Mouse (Mus musculus) heart, embryonic 15.5 days (tissue): ENCODE measurements around the gene Meaf6. TPM values are rescaled to one million over a fixed set of nuclear protein-coding genes. Genes with fewer than 3 reads are reported as not detected.

Experiments used
- ATAC-seq: fragments of 200-750 bp; cut with Nextera tagmentation; replicated peaks from 2 replicates; pipeline ENCODE4 v1.8.0; 2017; ENCODE audit warnings: low read depth, moderate TSS enrichment; ENCODE audit not compliant: insufficient number of reproducible peaks, insufficient read depth, low FRiP score
- H3K27ac ChIP-seq: fragments of 300-500 bp; sonication (generic); 2 replicates; pipeline ENCODE4 v1.5.1; 2015; ENCODE audit warnings: mild to moderate bottlenecking, inconsistent platforms
- H3K27me3 ChIP-seq: fragments of 300-500 bp; sonication (generic); 2 replicates; pipeline ENCODE4 v1.6.1; 2015; ENCODE audit warnings: inconsistent platforms
- H3K36me3 ChIP-seq: fragments of 300-500 bp; sonication (generic); 2 replicates; pipeline ENCODE4 v1.6.1; 2015; ENCODE audit warnings: mild to moderate bottlenecking, inconsistent platforms
- H3K4me1 ChIP-seq: fragments of 300-500 bp; sonication (generic); replicated peaks from 2 replicates; pipeline ENCODE4 v1.6.1; 2015; ENCODE audit warnings: inconsistent platforms
- H3K4me2 ChIP-seq: fragments of 300-500 bp; sonication (generic); 2 replicates; pipeline ENCODE4 v1.6.1; 2015; ENCODE audit warnings: inconsistent platforms, mild to moderate bottlenecking, moderate library complexity
- H3K4me3 ChIP-seq: fragments of 300-500 bp; sonication (generic); 2 replicates; pipeline ENCODE4 v1.5.1; 2015; ENCODE audit warnings: mild to moderate bottlenecking, inconsistent platforms
- H3K9ac ChIP-seq: fragments of 300-500 bp; sonication (generic); 2 replicates; pipeline ENCODE4 v1.6.1; 2015; ENCODE audit warnings: mild to moderate bottlenecking, inconsistent platforms
- H3K9me3 ChIP-seq: fragments of 300-500 bp; sonication (generic); replicated peaks from 2 replicates; pipeline ENCODE4 v1.6.1; 2016; ENCODE audit warnings: inconsistent platforms
- WGBS: fragments of 180-500 bp; shearing (Covaris S2); methylation state at CpG from one replicate; pipeline ENCODE4 v1.1.7; 2015; ENCODE audit warnings: mixed read lengths; 5-methylcytosine and 5-hydroxymethylcytosine counted together
- polyA plus RNA-seq: library from polyadenylated mRNA; unstranded; fragments of >200 nt; fragmentation: Nextera tagmentation; extraction: Ambion mirVana; gene quantifications from 2 replicates; pipeline ENCODE4 v1.2.1, GENCODE M21; 2015

Gene Meaf6
- polyA plus RNA-seq, 1 experiment from 2014 or later, result 38.0 TPM

GRCm38 (mm10) chr4:125116090-125116861 is 31.3 kb downstream of the Meaf6 start:
- no peak for ATAC-seq
- WGBS, result 52% methylated on average over 9 of the region's 9 CpGs

GRCm38 (mm10) chr4:125116929-125117328 is 32.0 kb downstream of the Meaf6 start:
- Histone ChIP-seq H3K27me3 (no peaks in the 10 kb centered on the region), H3K36me3 (0 out of 2 replicates have a peak, but pooled peaks cover 8% of the 10 kb centered on the region), H3K9me3 (no peaks in the 10 kb centered on the region), H3K4me3 (no peak overlapping the region), H3K4me2 (no peak overlapping the region), H3K9ac (no peak overlapping the region), H3K4me1 (peaks cover 21% of the 10 kb centered on the region), H3K27ac (0 out of 2 replicates have a peak overlapping the region, but pooled peaks have one; percentile 43)
- WGBS, result 67% methylated on average over 13 of the region's 13 CpGs
- ATAC-seq, result no peak

More at GRCm38 (mm10) chr4:125116090-125116861, 31.3 kb downstream of the Meaf6 start:
- Histone ChIP-seq H3K4me2 (no peak overlapping the region), H3K4me3 (no peak overlapping the region), H3K4me1 (peaks cover 21% of the 10 kb centered on the region), H3K9me3 (no peaks in the 10 kb centered on the region), H3K36me3 (0 out of 2 replicates have a peak, but pooled peaks cover 8% of the 10 kb centered on the region), H3K27ac (peak overlapping the region; percentile 43; the same call in 1 of the 2 replicates), H3K27me3 (no peaks in the 10 kb centered on the region), H3K9ac (no peak overlapping the region)

GRCm38 (mm10) chr4:125117902-125118320 is 33.0 kb downstream of the Meaf6 start:
- Histone ChIP-seq H3K4me2 (no peak overlapping the region), H3K27me3 (no peaks in the 10 kb centered on the region), H3K4me1 (peaks cover 27% of the 10 kb centered on the region), H3K9me3 (no peaks in the 10 kb centered on the region), H3K9ac (no peak overlapping the region), H3K4me3 (no peak overlapping the region), H3K36me3 (0 out of 2 replicates have a peak, but pooled peaks cover 8% of the 10 kb centered on the region), H3K27ac (no peak overlapping the region)
- 81% methylated on average over 7 of the region's 7 CpGs for WGBS
- ATAC-seq, result no peak

GRCm38 (mm10) chr4:125119070-125119469 is 34.1 kb downstream of the Meaf6 start:
- 0 out of 2 replicates have a peak, but pooled peaks cover 8% of the 10 kb centered on the region for H3K36me3 ChIP-seq

GRCm38 (mm10) chr4:125119721-125120120 is 34.8 kb downstream of the Meaf6 start:
- Histone ChIP-seq H3K9ac (no peak overlapping the region), H3K27ac (no peak overlapping the region), H3K9me3 (no peaks in the 10 kb centered on the region), H3K27me3 (no peaks in the 10 kb centered on the region), H3K4me3 (no peak overlapping the region), H3K36me3 (0 out of 2 replicates have a peak, but pooled peaks cover 8% of the 10 kb centered on the region), H3K4me1 (peaks cover 40% of the 10 kb centered on the region), H3K4me2 (no peak overlapping the region)
- no peak for ATAC-seq
- WGBS, result 84% methylated on average over 11 of the region's 11 CpGs

More at GRCm38 (mm10) chr4:125119070-125119469, 34.1 kb downstream of the Meaf6 start:
- Histone ChIP-seq H3K4me3 (no peak overlapping the region), H3K9me3 (no peaks in the 10 kb centered on the region), H3K27me3 (no peaks in the 10 kb centered on the region), H3K4me2 (no peak overlapping the region), H3K4me1 (peaks cover 34% of the 10 kb centered on the region), H3K27ac (no peak overlapping the region), H3K9ac (no peak overlapping the region)
- ATAC-seq, result no peak
- WGBS, result 43% methylated on average over 10 of the region's 10 CpGs

- Histone ChIP-seq H3K27ac (peak overlapping the region; percentile 51), H3K27me3 (no peaks in the 10 kb centered on the region), H3K4me2 (peak overlapping the region; percentile 24), H3K4me1 (peaks cover 36% of the 10 kb centered on the region), H3K9me3 (no peaks in the 10 kb centered on the region), H3K4me3 (no peak overlapping the region), H3K9ac (no peak overlapping the region), H3K36me3 (0 out of 2 replicates have a peak, but pooled peaks cover 8% of the 10 kb centered on the region)
- ATAC-seq, result no peak
- 27% methylated on average over 16 of the region's 16 CpGs for WGBS
Measured at GRCm38 (mm10) chr4:125122431-125123278, 37.7 kb downstream of the Meaf6 start.

- Histone ChIP-seq H3K4me2 (peak overlapping the region; percentile 24), H3K36me3 (0 out of 2 replicates have a peak, but pooled peaks cover 8% of the 10 kb centered on the region), H3K9me3 (no peaks in the 10 kb centered on the region), H3K27ac (peak overlapping the region; percentile 51), H3K27me3 (no peaks in the 10 kb centered on the region), H3K4me3 (no peak overlapping the region), H3K9ac (no peak overlapping the region), H3K4me1 (peaks cover 41% of the 10 kb centered on the region)
- 61% methylated on average over 7 of the region's 7 CpGs for WGBS
- no peak for ATAC-seq
Measured at GRCm38 (mm10) chr4:125123279-125123671, 38.3 kb downstream of the Meaf6 start.

GRCm38 (mm10) chr4:125124424-125125209 is 39.7 kb downstream of the Meaf6 start:
- ATAC-seq, result no peak
- Histone ChIP-seq H3K4me3 (no peak overlapping the region), H3K27me3 (no peaks in the 10 kb centered on the region), H3K9me3 (no peaks in the 10 kb centered on the region), H3K27ac (peak overlapping the region; percentile 22; the same call in 1 of the 2 replicates), H3K4me2 (peak overlapping the region; percentile 18; the same call in 1 of the 2 replicates), H3K4me1 (peaks cover 41% of the 10 kb centered on the region), H3K9ac (no peak overlapping the region), H3K36me3 (0 out of 2 replicates have a peak, but pooled peaks cover 8% of the 10 kb centered on the region)
- WGBS, result 32% methylated on average over 7 of the region's 7 CpGs

GRCm38 (mm10) chr4:125125361-125125921 is 40.5 kb downstream of the Meaf6 start:
- Histone ChIP-seq H3K4me2 (peak overlapping the region; percentile 18; the same call in 1 of the 2 replicates), H3K27ac (no peak overlapping the region), H3K27me3 (no peaks in the 10 kb centered on the region), H3K36me3 (0 out of 2 replicates have a peak, but pooled peaks cover 5% of the 10 kb centered on the region), H3K4me3 (no peak overlapping the region), H3K4me1 (peaks cover 41% of the 10 kb centered on the region), H3K9ac (no peak overlapping the region), H3K9me3 (no peaks in the 10 kb centered on the region)
- no peak for ATAC-seq
- 76% methylated on average over 7 of the region's 7 CpGs for WGBS

GRCm38 (mm10) chr4:125126186-125126585 is 41.3 kb downstream of the Meaf6 start:
- peak overlapping the region; percentile 82; the same call in 1 of the 2 replicates for H3K4me3 ChIP-seq
- H3K36me3 ChIP-seq, result no peaks in the 10 kb centered on the region
- peaks cover 41% of the 10 kb centered on the region for H3K4me1 ChIP-seq
- no peak overlapping the region for H3K9ac ChIP-seq
- no peak for ATAC-seq
- no peak overlapping the region for H3K27ac ChIP-seq
- no peaks in the 10 kb centered on the region for H3K9me3 ChIP-seq
- H3K27me3 ChIP-seq, result no peaks in the 10 kb centered on the region
- 88% methylated on average over 3 of the region's 3 CpGs for WGBS
- peak overlapping the region; percentile 97 for H3K4me2 ChIP-seq
